Mouse (Mus musculus) liver, postnatal 0 days (tissue): ENCODE measurements at regions not wholly inside any gene's neighbourhood (a gene's known extent, or its start where the extent isn't known, plus 50 kb on each side); places are given as distances from the start of the nearest gene placed in this dataset.
A peak's percentile ranks its signal among the peaks of the same experiment; 100 is the strongest.

Source experiments
- CTCF ChIP-seq: sonication (generic); IDR thresholded peaks from 2 replicates; pipeline ENCODE4 v1.5.1; 2016; ENCODE audit warnings: antibody characterized with exemption, low read depth
- EP300 ChIP-seq: IDR thresholded peaks from 2 replicates; pipeline ENCODE4 v1.6.1; 2016; ENCODE audit warnings: antibody characterized with exemption, low read depth, mild to moderate bottlenecking

- TF ChIP-seq CTCF (no peak), EP300 (0 out of 2 replicates have a peak, but pooled peaks have one; percentile 16)
These were observed 170.6 kb upstream of the Lrig3 start for GRCm38 (mm10) chr10:125795323-125795722.
